Mouse (Mus musculus) midbrain, embryonic 16.5 days (tissue): ENCODE measurements at regions not wholly inside any gene's neighbourhood (a gene's known extent, or its start where the extent isn't known, plus 50 kb on each side); places are given as distances from the start of the nearest gene placed in this dataset.

Experiments used
- ATAC-seq: fragments of 200-750 bp; cut with Nextera tagmentation; 2 replicates; pipeline ENCODE4 v1.8.0; 2017; ENCODE audit warnings: moderate TSS enrichment
- H3K27ac ChIP-seq: fragments of 300-500 bp; sonication (generic); 2 replicates; pipeline ENCODE4 v1.5.1; 2014; ENCODE audit warnings: mild to moderate bottlenecking, low read length, mixed read lengths
- H3K27me3 ChIP-seq: fragments of 300-500 bp; sonication (generic); 2 replicates; pipeline ENCODE4 v1.6.1; 2014; ENCODE audit warnings: low read depth, low read length, mixed read lengths; ENCODE audit not compliant: control insufficient read depth, insufficient read depth
- H3K36me3 ChIP-seq: fragments of 300-500 bp; sonication (generic); 2 replicates; pipeline ENCODE4 v1.6.1; 2014; ENCODE audit warnings: mild to moderate bottlenecking, low read length, moderate library complexity, mixed read lengths; ENCODE audit not compliant: control insufficient read depth, insufficient read depth
- H3K4me1 ChIP-seq: fragments of 300-500 bp; sonication (generic); 2 replicates; pipeline ENCODE4 v1.6.1; 2014; ENCODE audit warnings: mild to moderate bottlenecking, low read length, mixed read lengths; ENCODE audit not compliant: control insufficient read depth, insufficient read depth
- H3K4me2 ChIP-seq: fragments of 300-500 bp; sonication (generic); 2 replicates; pipeline ENCODE4 v1.6.1; 2014; ENCODE audit warnings: mild to moderate bottlenecking, low read length, mixed read lengths
- H3K4me3 ChIP-seq: fragments of 300-500 bp; sonication (generic); 2 replicates; pipeline ENCODE4 v1.5.1; 2014; ENCODE audit warnings: low read depth, mild to moderate bottlenecking, low read length, moderate library complexity, mixed read lengths
- H3K9ac ChIP-seq: fragments of 300-500 bp; sonication (generic); 2 replicates; pipeline ENCODE4 v1.6.1; 2014; ENCODE audit warnings: low read depth, low read length, mixed read lengths
- H3K9me3 ChIP-seq: fragments of 300-500 bp; sonication (generic); replicated peaks from 2 replicates; pipeline ENCODE4 v1.6.1; 2014; ENCODE audit warnings: mild to moderate bottlenecking, low read length, mixed read lengths; ENCODE audit not compliant: control insufficient read depth, poor library complexity, severe bottlenecking
- WGBS: fragments of 180-500 bp; shearing (Covaris S2); extraction: QIAGEN DNeasy Blood & Tissue Kit; methylation state at CpG from one replicate; pipeline ENCODE4 v1.1.7; 2014; 5-methylcytosine and 5-hydroxymethylcytosine counted together

DNA sequence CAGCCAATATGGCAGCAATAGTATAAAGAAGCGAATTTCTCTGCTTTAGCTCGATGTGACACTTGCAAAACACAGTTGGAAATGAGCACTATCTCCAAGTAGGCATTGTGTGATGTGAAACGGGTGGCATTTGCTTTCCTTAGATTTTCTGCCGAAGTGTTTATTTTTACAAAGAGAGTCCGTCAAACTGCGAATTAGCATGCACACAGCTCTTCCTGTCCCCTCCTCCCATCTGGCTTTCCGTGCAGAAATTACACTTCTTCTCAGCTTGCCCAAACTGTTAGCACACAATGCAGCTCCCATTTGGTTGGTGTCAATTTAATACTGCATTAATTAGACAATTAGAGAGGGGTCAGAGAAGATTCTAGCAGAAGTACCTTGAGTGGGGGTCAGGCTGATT lies 316.3 kb downstream of the Fam49a start:
- Histone ChIP-seq H3K27ac (no peak overlapping the region), H3K4me2 (no peak overlapping the region), H3K4me3 (no peak overlapping the region), H3K36me3 (no peaks in the 10 kb centered on the region), H3K9me3 (no peaks in the 10 kb centered on the region), H3K9ac (no peak overlapping the region), H3K4me1 (peaks cover 14% of the 10 kb centered on the region; the same call in 1 of the 2 replicates), H3K27me3 (no peaks in the 10 kb centered on the region)
- no peak for ATAC-seq
- 57% methylated on average over 7 of the region's 7 CpGs for WGBS

DNA sequence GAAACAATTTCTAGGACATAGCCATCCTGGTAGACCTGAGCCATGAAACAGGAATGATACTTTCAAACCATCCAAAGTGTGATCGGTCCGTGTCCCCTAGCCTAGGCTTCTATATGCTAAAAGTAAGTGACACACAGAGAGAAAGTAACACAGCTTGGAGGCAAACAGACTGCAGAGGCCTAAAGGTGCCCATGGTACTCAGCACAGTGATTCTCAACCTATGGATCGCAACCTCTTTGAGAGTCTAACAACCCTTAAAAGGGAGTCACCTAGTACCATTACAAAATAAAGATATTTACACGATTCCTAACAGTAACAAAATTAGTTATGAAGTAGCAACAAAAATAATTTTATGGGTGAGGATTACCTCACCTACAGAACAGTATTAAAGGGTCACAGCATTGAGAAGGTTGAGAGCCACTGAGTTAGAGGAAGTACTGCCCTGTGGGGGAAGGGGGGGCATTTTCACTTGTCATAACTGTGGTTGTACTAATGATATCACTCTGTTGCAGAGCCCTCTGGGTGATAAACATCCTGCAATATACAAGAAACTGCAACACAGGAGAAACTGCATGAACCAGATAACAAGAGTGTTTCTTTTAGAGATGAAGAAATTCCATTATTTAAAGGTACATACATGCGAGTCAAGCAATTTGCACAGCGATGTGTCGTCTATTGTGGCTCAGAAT lies 308.8 kb downstream of the Fam49a start:
- Histone ChIP-seq H3K27ac (no peak overlapping the region), H3K36me3 (no peaks in the 10 kb centered on the region), H3K4me2 (no peak overlapping the region), H3K27me3 (no peaks in the 10 kb centered on the region), H3K9me3 (no peaks in the 10 kb centered on the region), H3K4me3 (no peak overlapping the region), H3K4me1 (no peaks in the 10 kb centered on the region), H3K9ac (no peak overlapping the region)
- no peak for ATAC-seq
- WGBS: 94% methylated on average over 7 of the region's 7 CpGs

DNA sequence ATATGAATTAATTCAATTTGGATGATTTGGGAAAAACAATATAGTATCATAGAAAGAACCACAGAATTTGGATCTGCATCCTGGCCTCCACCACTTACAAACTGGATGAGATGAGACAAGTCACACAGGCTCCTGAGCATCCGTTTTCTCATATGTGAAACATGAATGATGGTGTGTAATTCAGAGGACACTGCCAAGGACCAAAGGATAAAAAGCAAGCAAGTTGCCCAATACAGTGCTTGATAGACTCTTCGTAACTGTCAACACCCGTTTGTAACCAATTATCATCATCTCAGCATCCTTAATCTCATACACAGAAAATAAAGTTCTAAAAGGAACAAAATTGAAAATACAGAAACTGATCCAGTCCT lies 305.8 kb downstream of the Fam49a start:
- no peaks in the 10 kb centered on the region for H3K36me3 ChIP-seq
- H3K27ac ChIP-seq: no peak overlapping the region
- 90% methylated on average over 3 of the region's 3 CpGs for WGBS
- H3K4me3 ChIP-seq: no peak overlapping the region
- no peaks in the 10 kb centered on the region for H3K27me3 ChIP-seq
- ATAC-seq: no peak
- H3K9me3 ChIP-seq: no peaks in the 10 kb centered on the region
- no peak overlapping the region for H3K9ac ChIP-seq
- no peak overlapping the region for H3K4me2 ChIP-seq
- no peaks in the 10 kb centered on the region for H3K4me1 ChIP-seq

GRCm38 (mm10) chr12:12567058-12567733 lies 305.3 kb downstream of the Fam49a start:
- Histone ChIP-seq H3K36me3 (no peaks in the 10 kb centered on the region), H3K4me3 (no peak overlapping the region), H3K27ac (no peak overlapping the region), H3K27me3 (no peaks in the 10 kb centered on the region), H3K4me1 (no peaks in the 10 kb centered on the region), H3K4me2 (no peak overlapping the region), H3K9ac (no peak overlapping the region), H3K9me3 (no peaks in the 10 kb centered on the region)
- ATAC-seq: no peak
- 95% methylated on average over 7 of the region's 7 CpGs for WGBS

GRCm38 (mm10) chr12:12562267-12562666 lies 300.3 kb downstream of the Fam49a start:
- H3K4me1 ChIP-seq: no peaks in the 10 kb centered on the region
- H3K9ac ChIP-seq: no peak overlapping the region
- WGBS: 86% methylated on average over 1 of the region's 1 CpGs
- no peaks in the 10 kb centered on the region for H3K27me3 ChIP-seq
- no peaks in the 10 kb centered on the region for H3K9me3 ChIP-seq
- no peaks in the 10 kb centered on the region for H3K36me3 ChIP-seq
- ATAC-seq: no peak
- H3K4me3 ChIP-seq: no peak overlapping the region
- H3K27ac ChIP-seq: no peak overlapping the region
- H3K4me2 ChIP-seq: no peak overlapping the region

- WGBS: 77% methylated on average over 5 of the region's 5 CpGs
- no peak overlapping the region for H3K27ac ChIP-seq
- H3K9ac ChIP-seq: no peak overlapping the region
- H3K9me3 ChIP-seq: no peaks in the 10 kb centered on the region
- H3K4me3 ChIP-seq: no peak overlapping the region
- no peak for ATAC-seq
- no peaks in the 10 kb centered on the region for H3K36me3 ChIP-seq
- H3K4me2 ChIP-seq: no peak overlapping the region
- no peaks in the 10 kb centered on the region for H3K27me3 ChIP-seq
- H3K4me1 ChIP-seq: no peaks in the 10 kb centered on the region
These were observed 289.9 kb downstream of the Fam49a start for GRCm38 (mm10) chr12:12551818-12552217.

GRCm38 (mm10) chr12:12549649-12550048 lies 287.7 kb downstream of the Fam49a start:
- Histone ChIP-seq H3K27me3 (no peaks in the 10 kb centered on the region), H3K36me3 (no peaks in the 10 kb centered on the region), H3K9ac (no peak overlapping the region), H3K4me2 (no peak overlapping the region), H3K4me1 (no peaks in the 10 kb centered on the region), H3K4me3 (no peak overlapping the region), H3K27ac (no peak overlapping the region), H3K9me3 (no peaks in the 10 kb centered on the region)
- ATAC-seq: no peak
- WGBS: 82% methylated on average over 3 of the region's 3 CpGs

- H3K36me3 ChIP-seq: no peaks in the 10 kb centered on the region
- no peak overlapping the region for H3K4me3 ChIP-seq
- no peaks in the 10 kb centered on the region for H3K4me1 ChIP-seq
- H3K9ac ChIP-seq: no peak overlapping the region
- 71% methylated on average over 2 of the region's 2 CpGs for WGBS
- no peak overlapping the region for H3K27ac ChIP-seq
- no peak overlapping the region for H3K4me2 ChIP-seq
- no peak for ATAC-seq
- H3K27me3 ChIP-seq: no peaks in the 10 kb centered on the region
- no peaks in the 10 kb centered on the region for H3K9me3 ChIP-seq
These were observed 286.7 kb downstream of the Fam49a start for GRCm38 (mm10) chr12:12548688-12549087.

DNA sequence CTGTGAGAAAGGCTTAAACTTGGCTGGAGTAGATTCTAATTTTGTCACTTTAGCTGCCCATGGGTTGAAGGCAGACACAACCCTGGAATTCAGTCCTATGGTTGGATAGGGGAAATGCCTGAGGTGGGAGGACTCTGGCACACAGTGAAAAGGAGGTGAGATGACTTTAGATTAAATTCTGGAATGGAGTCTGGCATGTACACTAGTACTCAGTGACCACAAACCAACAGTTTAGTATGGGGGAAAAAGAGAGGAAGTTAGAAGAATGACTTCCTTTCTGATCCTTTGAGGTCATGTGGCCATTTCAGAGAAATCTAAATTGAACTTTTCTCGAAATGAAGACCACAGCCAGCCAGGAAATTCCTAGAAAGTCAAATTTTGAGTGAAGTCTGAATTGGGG lies 285.5 kb downstream of the Fam49a start:
- no peak overlapping the region for H3K9ac ChIP-seq
- no peaks in the 10 kb centered on the region for H3K4me1 ChIP-seq
- ATAC-seq: no peak
- no peak overlapping the region for H3K4me2 ChIP-seq
- 86% methylated on average over 1 of the region's 1 CpGs for WGBS
- no peaks in the 10 kb centered on the region for H3K36me3 ChIP-seq
- no peak overlapping the region for H3K27ac ChIP-seq
- no peak overlapping the region for H3K4me3 ChIP-seq
- no peaks in the 10 kb centered on the region for H3K27me3 ChIP-seq
- H3K9me3 ChIP-seq: no peaks in the 10 kb centered on the region
